Mouse (Mus musculus) CH12.LX (cell line): ENCODE measurements around the gene Fbf1.

ENCODE experiments used
- CTCF ChIP-seq, 2 experiments: IDR thresholded peaks in 1 of 2; conservative IDR thresholded peaks in 1 of 2; 2 replicates each; pipeline ENCODE4 v1.5.1; 2011 to 2012; ENCODE audit warnings: low read depth in 2 of 2, low read length in 2 of 2, improper control_type of control experiment in 1 of 2, inconsistent platforms in 1 of 2, mild to moderate bottlenecking in 1 of 2, moderate library complexity in 1 of 2
- GABPA ChIP-seq: IDR thresholded peaks from 2 replicates; pipeline ENCODE4 v1.6.1; 2012; ENCODE audit warnings: low read depth, low read length, improper control_type of control experiment, inconsistent platforms; ENCODE audit not compliant: insufficient replicate concordance
- IRF4 ChIP-seq: IDR thresholded peaks from 2 replicates; pipeline ENCODE4 v1.6.1; 2014; ENCODE audit warnings: low read depth, mild to moderate bottlenecking, inconsistent platforms, low read length, improper control_type of control experiment
- POLR2A ChIP-seq: IDR thresholded peaks from 2 replicates; pipeline ENCODE4 v1.6.1; 2011; ENCODE audit warnings: low read depth, mild to moderate bottlenecking, improper control_type of control experiment, low read length
- SIN3A ChIP-seq: IDR thresholded peaks from 2 replicates; pipeline ENCODE4 v1.6.1; 2012; ENCODE audit warnings: low read length, improper control_type of control experiment, inconsistent platforms
- UBTF ChIP-seq: IDR thresholded peaks from 2 replicates; pipeline ENCODE4 v1.6.1; 2012; ENCODE audit warnings: low read depth, mild to moderate bottlenecking, inconsistent platforms, low read length, improper control_type of control experiment, moderate library complexity
- USF1 ChIP-seq: IDR thresholded peaks from 2 replicates; pipeline ENCODE4 v1.6.1; 2014; ENCODE audit warnings: low read depth, mild to moderate bottlenecking, inconsistent platforms, low read length, improper control_type of control experiment
- USF2 ChIP-seq: conservative IDR thresholded peaks from 2 replicates; pipeline ENCODE4 v1.6.1; 2011; ENCODE audit warnings: low read depth, low read length, improper control_type of control experiment
- ZC3H11A ChIP-seq: IDR thresholded peaks from 2 replicates; pipeline ENCODE4 v1.6.1; 2012; ENCODE audit warnings: low read depth, mild to moderate bottlenecking, inconsistent platforms, low read length, improper control_type of control experiment
- ZKSCAN1 ChIP-seq: IDR thresholded peaks from 2 replicates; pipeline ENCODE4 v1.6.1; 2012; ENCODE audit warnings: low read depth, inconsistent platforms, low read length, improper control_type of control experiment, borderline replicate concordance

GRCm38 (mm10) chr11:116196866-116197583, 29.1 kb upstream of the Fbf1 start:
- no peak for TF ChIP-seq UBTF
- TF ChIP-seq IRF4 = no peak
- no peak for TF ChIP-seq POLR2A
- TF ChIP-seq GABPA = no peak
- no peak for TF ChIP-seq CTCF (conservative IDR thresholded peaks at IDR 0.05 in 1 of 2, IDR thresholded peaks at IDR 0.05 in 1 of 2; ENCODE audit: low read depth in 2 of 2, low read length in 2 of 2)
- TF ChIP-seq ZC3H11A = no peak
- no peak for TF ChIP-seq ZKSCAN1
- TF ChIP-seq USF1 = no peak
- no peak for TF ChIP-seq SIN3A
- TF ChIP-seq USF2 = no peak
